Mouse (Mus musculus): ENCODE data around the gene Mier1. TPM values are rescaled to one million over a fixed set of nuclear protein-coding genes. Genes with fewer than 3 reads are reported as not detected.

The Mier1 gene
- polyA plus RNA-seq, 1 experiment: 14.3 TPM

DNA sequence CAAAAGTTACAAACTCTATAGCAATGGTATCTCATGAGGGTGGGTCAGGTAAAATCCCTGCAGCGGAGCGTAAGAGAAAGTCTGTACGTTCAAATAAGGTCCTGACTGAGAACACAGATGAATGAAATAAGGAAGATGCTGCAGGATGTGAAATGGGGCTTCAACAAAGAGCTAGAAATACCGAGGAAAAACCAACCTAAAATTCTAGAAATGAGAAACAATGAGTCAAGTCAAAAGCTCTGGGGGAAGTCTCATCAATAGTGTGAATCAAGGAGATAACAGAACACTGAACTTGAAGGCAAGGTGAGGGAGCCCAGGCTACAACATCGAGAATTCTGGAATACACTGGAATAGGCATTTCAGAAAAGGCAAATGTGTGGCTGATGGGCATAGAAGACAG is 15.7 kb upstream of the Mier1 start:
- no peak overlapping the region for H3K4me3 ChIP-seq (ENCODE audit: control insufficient read depth, low read depth, low read length)
- no peaks in the 10 kb centered on the region for H3K36me3 ChIP-seq (ENCODE audit: control insufficient read depth, insufficient read depth, low read length)
- H3K27me3 ChIP-seq (ENCODE audit: control insufficient read depth, insufficient read depth, low read length): no peaks in the 10 kb centered on the region
- H3K27ac ChIP-seq (ENCODE audit: control insufficient read depth, insufficient read depth, low read depth, low read length): no peak overlapping the region
- TF ChIP-seq POLR2A (IDR thresholded peaks at IDR 0.05; ENCODE audit: control insufficient read depth, low read depth, low read length) (no peak), CTCF (IDR thresholded peaks at IDR 0.05; ENCODE audit: control insufficient read depth, insufficient read depth, insufficient replicate concordance, low read depth, low read length) (no peak)
- no peaks in the 10 kb centered on the region for H3K4me1 ChIP-seq (ENCODE audit: control insufficient read depth, insufficient read depth, low read length)

- no peak for TF ChIP-seq CTCF (IDR thresholded peaks at IDR 0.05; ENCODE audit: control insufficient read depth, insufficient read depth, insufficient replicate concordance, low read depth, low read length)
- TF ChIP-seq POLR2A (IDR thresholded peaks at IDR 0.05; ENCODE audit: control insufficient read depth, low read depth, low read length): no peak
- H3K4me3 ChIP-seq (ENCODE audit: control insufficient read depth, low read depth, low read length): peak overlapping the region; percentile 95
- no peak overlapping the region for H3K27ac ChIP-seq (ENCODE audit: control insufficient read depth, insufficient read depth, low read depth, low read length)
Observed at GRCm38 (mm10) chr4:103112651-103113050, 1.5 kb upstream of the Mier1 start.

DNA sequence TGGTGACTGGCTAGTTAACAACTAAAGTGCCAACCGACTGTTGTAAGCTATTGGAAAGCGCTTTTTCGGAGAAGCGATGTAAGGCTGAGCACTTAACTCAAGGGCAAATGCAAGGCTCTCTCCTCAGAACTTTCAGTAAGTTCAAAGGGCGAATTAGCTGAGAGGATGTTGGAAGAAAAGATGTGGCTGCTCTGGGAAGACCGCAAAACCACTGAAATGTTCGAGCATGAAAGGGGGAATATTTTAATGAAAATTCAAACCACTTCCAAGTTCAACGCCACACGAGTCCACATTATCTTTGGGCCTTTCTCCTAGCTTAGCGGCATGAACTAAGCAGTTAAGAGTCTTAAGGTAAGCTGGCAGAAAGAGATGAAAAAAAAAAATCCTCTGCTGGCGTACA is 788 bp upstream of the Mier1 start:
- Histone ChIP-seq H3K4me3 (ENCODE audit: control insufficient read depth, low read depth, low read length) (peak overlapping the region; percentile 95), H3K27ac (ENCODE audit: control insufficient read depth, insufficient read depth, low read depth, low read length) (peak overlapping the region; percentile 96), H3K36me3 (ENCODE audit: control insufficient read depth, insufficient read depth, low read length) (no peaks in the 10 kb centered on the region), H3K27me3 (ENCODE audit: control insufficient read depth, insufficient read depth, low read length) (no peaks in the 10 kb centered on the region), H3K4me1 (ENCODE audit: control insufficient read depth, insufficient read depth, low read length) (peaks cover 5% of the 10 kb centered on the region)
- no peak for TF ChIP-seq POLR2A (IDR thresholded peaks at IDR 0.05; ENCODE audit: control insufficient read depth, low read depth, low read length)
- TF ChIP-seq CTCF (IDR thresholded peaks at IDR 0.05; ENCODE audit: control insufficient read depth, insufficient read depth, insufficient replicate concordance, low read depth, low read length): no peak

More at GRCm38 (mm10) chr4:103112651-103113050, 1.5 kb upstream of the Mier1 start:
- Histone ChIP-seq H3K4me1 (ENCODE audit: control insufficient read depth, insufficient read depth, low read length) (peaks cover 5% of the 10 kb centered on the region), H3K36me3 (ENCODE audit: control insufficient read depth, insufficient read depth, low read length) (no peaks in the 10 kb centered on the region), H3K27me3 (ENCODE audit: control insufficient read depth, insufficient read depth, low read length) (no peaks in the 10 kb centered on the region)

DNA sequence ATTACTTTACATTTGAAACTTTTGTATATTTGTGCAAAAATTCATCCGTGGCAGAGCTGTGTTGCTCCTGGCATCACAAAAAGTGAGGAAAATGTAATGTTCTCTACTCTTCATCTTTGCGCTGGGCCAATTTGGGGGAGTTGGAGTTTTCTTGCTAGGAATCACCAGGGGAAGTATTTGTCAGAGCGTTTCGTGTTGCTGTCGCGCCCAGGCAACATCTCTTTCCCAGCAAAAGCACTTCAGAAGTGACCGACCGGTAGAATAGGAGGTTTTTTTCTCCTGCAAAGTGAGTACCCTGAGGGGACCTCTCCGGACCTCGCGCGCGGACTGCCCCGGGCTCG is 4.7 kb downstream of the Mier1 start:
- H3K27ac ChIP-seq (ENCODE audit: control insufficient read depth, insufficient read depth, low read depth, low read length): peak overlapping the region; percentile 97
- H3K36me3 ChIP-seq (ENCODE audit: control insufficient read depth, insufficient read depth, low read length): no peaks in the 10 kb centered on the region
- no peaks in the 10 kb centered on the region for H3K27me3 ChIP-seq (ENCODE audit: control insufficient read depth, insufficient read depth, low read length)
- peak overlapping the region; percentile 94 for H3K4me3 ChIP-seq (ENCODE audit: control insufficient read depth, low read depth, low read length)
- TF ChIP-seq CTCF (IDR thresholded peaks at IDR 0.05; ENCODE audit: control insufficient read depth, insufficient read depth, insufficient replicate concordance, low read depth, low read length): no peak
- TF ChIP-seq POLR2A (IDR thresholded peaks at IDR 0.05; ENCODE audit: control insufficient read depth, low read depth, low read length): no peak
- peaks cover 3% of the 10 kb centered on the region for H3K4me1 ChIP-seq (ENCODE audit: control insufficient read depth, insufficient read depth, low read length)

DNA sequence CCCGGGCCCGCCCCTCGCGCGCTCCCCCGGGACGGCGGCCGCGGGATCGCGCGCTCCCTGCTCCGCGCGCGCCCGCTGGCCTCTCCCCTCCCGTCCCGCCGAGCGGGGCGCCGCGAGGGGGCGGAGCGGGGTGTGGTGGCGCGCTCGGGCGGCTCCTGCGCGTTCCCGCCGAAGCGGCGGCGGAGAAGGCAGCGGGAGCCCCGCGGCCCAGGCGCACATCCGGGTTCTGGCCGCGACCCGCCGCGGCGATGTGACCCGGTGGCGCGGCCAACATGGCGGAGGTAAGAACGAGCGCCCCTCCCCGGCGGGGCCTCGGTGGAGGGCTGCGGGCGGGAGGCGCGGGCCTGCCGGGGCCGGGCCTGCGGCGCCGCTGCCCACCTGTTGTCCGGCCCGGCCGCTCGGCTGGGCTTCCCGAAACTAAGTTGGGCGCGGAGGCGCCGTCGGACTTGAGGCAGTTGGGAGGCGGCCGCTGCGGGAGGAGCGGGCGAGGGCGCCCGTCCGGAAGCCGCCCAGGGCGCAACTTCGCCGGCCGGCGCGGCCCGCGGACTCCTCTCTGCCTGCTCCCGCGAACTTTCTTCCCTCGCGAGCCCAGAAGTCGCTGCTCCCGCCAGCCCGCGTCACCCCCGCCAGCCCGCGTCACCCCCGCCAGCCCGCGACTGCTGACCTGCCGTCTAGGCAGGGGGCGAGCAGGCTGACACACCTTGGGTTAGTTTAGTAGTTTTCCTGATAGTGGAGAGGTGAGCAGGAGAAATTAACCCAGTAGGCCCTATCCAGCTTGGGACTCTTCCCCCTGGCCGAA is 5.2 kb downstream of the Mier1 start:
- Histone ChIP-seq H3K27ac (ENCODE audit: control insufficient read depth, insufficient read depth, low read depth, low read length) (peak overlapping the region; percentile 97), H3K4me3 (ENCODE audit: control insufficient read depth, low read depth, low read length) (peak overlapping the region; percentile 94), H3K27me3 (ENCODE audit: control insufficient read depth, insufficient read depth, low read length) (no peaks in the 10 kb centered on the region), H3K36me3 (ENCODE audit: control insufficient read depth, insufficient read depth, low read length) (no peaks in the 10 kb centered on the region), H3K4me1 (ENCODE audit: control insufficient read depth, insufficient read depth, low read length) (peaks cover 3% of the 10 kb centered on the region)
- no peak for TF ChIP-seq CTCF (IDR thresholded peaks at IDR 0.05; ENCODE audit: control insufficient read depth, insufficient read depth, insufficient replicate concordance, low read depth, low read length)
- TF ChIP-seq POLR2A (IDR thresholded peaks at IDR 0.05; ENCODE audit: control insufficient read depth, low read depth, low read length): 0 out of 2 replicates have a peak, but pooled peaks have one; percentile 66

DNA sequence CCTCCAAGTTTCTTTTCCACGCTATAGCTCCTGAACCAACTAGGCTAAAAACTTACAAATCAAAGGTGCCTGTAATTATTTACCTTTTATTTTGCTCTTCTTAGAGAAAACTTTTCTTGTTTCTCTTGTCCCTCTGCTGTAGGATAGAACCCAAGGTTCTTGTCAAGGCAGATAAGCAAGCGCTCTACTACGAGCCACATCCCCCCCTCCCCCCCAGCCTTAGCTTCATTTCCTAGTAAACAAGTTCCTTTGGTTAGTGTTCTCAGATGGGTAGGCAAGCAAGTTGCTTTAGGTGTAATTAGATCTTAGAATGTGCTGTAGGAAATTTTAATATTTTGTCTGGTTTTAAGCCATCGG is 5.8 kb downstream of the Mier1 start:
- Histone ChIP-seq H3K27ac (ENCODE audit: control insufficient read depth, insufficient read depth, low read depth, low read length) (peak overlapping the region; percentile 97), H3K4me1 (ENCODE audit: control insufficient read depth, insufficient read depth, low read length) (peaks cover 3% of the 10 kb centered on the region), H3K36me3 (ENCODE audit: control insufficient read depth, insufficient read depth, low read length) (no peaks in the 10 kb centered on the region), H3K27me3 (ENCODE audit: control insufficient read depth, insufficient read depth, low read length) (no peaks in the 10 kb centered on the region), H3K4me3 (ENCODE audit: control insufficient read depth, low read depth, low read length) (peak overlapping the region; percentile 94)
- no peak for TF ChIP-seq CTCF (IDR thresholded peaks at IDR 0.05; ENCODE audit: control insufficient read depth, insufficient read depth, insufficient replicate concordance, low read depth, low read length)
- no peak for TF ChIP-seq POLR2A (IDR thresholded peaks at IDR 0.05; ENCODE audit: control insufficient read depth, low read depth, low read length)

GRCm38 (mm10) chr4:103120395-103120794 is 6.2 kb downstream of the Mier1 start:
- no peak overlapping the region for H3K27ac ChIP-seq (ENCODE audit: control insufficient read depth, insufficient read depth, low read depth, low read length)
- H3K4me1 ChIP-seq (ENCODE audit: control insufficient read depth, insufficient read depth, low read length): peaks cover 2% of the 10 kb centered on the region
- no peaks in the 10 kb centered on the region for H3K36me3 ChIP-seq (ENCODE audit: control insufficient read depth, insufficient read depth, low read length)
- TF ChIP-seq CTCF (IDR thresholded peaks at IDR 0.05; ENCODE audit: control insufficient read depth, insufficient read depth, insufficient replicate concordance, low read depth, low read length): no peak
- no peak for TF ChIP-seq POLR2A (IDR thresholded peaks at IDR 0.05; ENCODE audit: control insufficient read depth, low read depth, low read length)
- no peak overlapping the region for H3K4me3 ChIP-seq (ENCODE audit: control insufficient read depth, low read depth, low read length)
- no peaks in the 10 kb centered on the region for H3K27me3 ChIP-seq (ENCODE audit: control insufficient read depth, insufficient read depth, low read length)

Data from testis, adult 2 months (tissue).